Mouse (Mus musculus) lung, adult 2 months (tissue): ENCODE results near the gene Hcn2. TPM values are rescaled to one million over a fixed set of nuclear protein-coding genes. Genes with fewer than 3 reads are reported as not detected.
A peak's percentile ranks its signal among the peaks of the same experiment; 100 is the strongest.

ENCODE experiments used
- DNase-seq: peaks from one replicate; pipeline ENCODE4 v3.0.0; 2022
- H3K4me1 ChIP-seq: fragments of 200-500 bp; 2 replicates; pipeline ENCODE4 v1.6.1; 2011; ENCODE audit warnings: low read length; ENCODE audit not compliant: control insufficient read depth, insufficient read depth
- H3K4me3 ChIP-seq: fragments of 200-500 bp; replicated peaks from 2 replicates; pipeline ENCODE3; 2011; ENCODE audit warnings: low read depth, mild to moderate bottlenecking, control low read depth, low read length; ENCODE audit errors: extremely low read depth
- CTCF ChIP-seq: fragments of 200-500 bp; IDR thresholded peaks from 2 replicates; pipeline ENCODE4 v1.5.1; 2011; ENCODE audit warnings: mild to moderate bottlenecking, low read length, control low read depth; ENCODE audit not compliant: insufficient read depth
- POLR2A ChIP-seq: fragments of 200-500 bp; IDR thresholded peaks from 2 replicates; pipeline ENCODE4 v1.6.1; 2011; ENCODE audit warnings: low read depth, mild to moderate bottlenecking, control low read depth, low read length, borderline replicate concordance; ENCODE audit errors: extremely low read depth
- WGBS: fragments of 180-500 bp; shearing (Covaris S2); methylation state at CpG from one replicate; pipeline ENCODE4 v1.1.7; 2018; 5-methylcytosine and 5-hydroxymethylcytosine counted together
- polyA plus RNA-seq: library from polyadenylated mRNA; depleted of rRNA; stranded (reverse); fragments of >200 nt; gene quantifications from 2 replicates; pipeline ENCODE4 v1.2.3, GENCODE M21; 2012

Hcn2 gene
- polyA plus RNA-seq, 1 experiment = 3.0 TPM

GRCm38 (mm10) chr10:79736706-79737105 is 20.3 kb downstream of the Hcn2 start:
- 72% methylated on average over 14 of the region's 14 CpGs for WGBS
- DNase-seq = no peak
- TF ChIP-seq POLR2A (no peak), CTCF (no peak)
- no peak overlapping the region for H3K4me3 ChIP-seq
- no peaks in the 10 kb centered on the region for H3K4me1 ChIP-seq

- Histone ChIP-seq H3K4me1 (no peaks in the 10 kb centered on the region), H3K4me3 (no peak overlapping the region)
- TF ChIP-seq CTCF (peak; percentile 72), POLR2A (no peak)
- no peak for DNase-seq
- WGBS = 91% methylated on average over 10 of the region's 10 CpGs
These were observed 21.8 kb downstream of the Hcn2 start for GRCm38 (mm10) chr10:79738259-79738658.

GRCm38 (mm10) chr10:79739234-79739633 is 22.8 kb downstream of the Hcn2 start:
- Histone ChIP-seq H3K4me3 (no peak overlapping the region), H3K4me1 (no peaks in the 10 kb centered on the region)
- 97% methylated on average over 28 of the region's 28 CpGs for WGBS
- no peak for TF ChIP-seq CTCF
- TF ChIP-seq POLR2A = no peak
- DNase-seq = no peak

GRCm38 (mm10) chr10:79740863-79741262 is 24.4 kb downstream of the Hcn2 start:
- TF ChIP-seq CTCF (no peak), POLR2A (no peak)
- 87% methylated on average over 11 of the region's 11 CpGs for WGBS

GRCm38 (mm10) chr10:79743161-79743560 is 26.7 kb downstream of the Hcn2 start:
- Histone ChIP-seq H3K4me1 (peaks cover 8% of the 10 kb centered on the region), H3K4me3 (no peak overlapping the region)
- WGBS = 85% methylated on average over 11 of the region's 11 CpGs
- no peak for DNase-seq
- no peak for TF ChIP-seq POLR2A
- TF ChIP-seq CTCF = no peak

More at GRCm38 (mm10) chr10:79740863-79741262, 24.4 kb downstream of the Hcn2 start:
- DNase-seq = no peak
- H3K4me1 ChIP-seq = peaks cover 4% of the 10 kb centered on the region
- no peak overlapping the region for H3K4me3 ChIP-seq

- no peak for DNase-seq
- TF ChIP-seq CTCF (no peak), POLR2A (no peak)
- Histone ChIP-seq H3K4me1 (peaks cover 8% of the 10 kb centered on the region), H3K4me3 (no peak overlapping the region)
- 91% methylated on average over 15 of the region's 15 CpGs for WGBS
These were observed 27.4 kb downstream of the Hcn2 start for GRCm38 (mm10) chr10:79743650-79744365.

- Histone ChIP-seq H3K4me1 (peaks cover 8% of the 10 kb centered on the region), H3K4me3 (no peak overlapping the region)
- 89% methylated on average over 3 of the region's 3 CpGs for WGBS
- TF ChIP-seq CTCF = no peak
- no peak for TF ChIP-seq POLR2A
- no peak for DNase-seq
These were observed 29.0 kb downstream of the Hcn2 start for GRCm38 (mm10) chr10:79745411-79745810.

- Histone ChIP-seq H3K4me3 (peak within 1 kb of the TSS; percentile 85), H3K4me1 (peaks cover 8% of the 10 kb centered on the region)
- peak; percentile 87 for DNase-seq
- TF ChIP-seq CTCF (no peak), POLR2A (peak; percentile 61; the same call in 1 of the 2 replicates)
- 2% methylated on average over 38 of the region's 38 CpGs for WGBS
These were observed 29.7 kb downstream of the Hcn2 start, which contains the start of gene Polrmt for GRCm38 (mm10) chr10:79745898-79746773. TSS of gene Polrmt (minus strand) at chr10:79746581.

- 25% methylated on average over 6 of the region's 6 CpGs for WGBS
- peaks cover 8% of the 10 kb centered on the region for H3K4me1 ChIP-seq
- TF ChIP-seq CTCF (no peak), POLR2A (no peak)
- H3K4me3 ChIP-seq = no peak overlapping the region
- no peak for DNase-seq
These were observed 30.3 kb downstream of the Hcn2 start for GRCm38 (mm10) chr10:79746774-79747151.
